Mouse (Mus musculus) liver, embryonic 13.5 days (tissue): ENCODE data around the gene Plekhg3. TPM values are rescaled to one million over a fixed set of nuclear protein-coding genes. Genes with fewer than 3 reads are reported as not detected.

Experiments used
- ATAC-seq: fragments of 200-750 bp; cut with Nextera tagmentation; 2 replicates; pipeline ENCODE4 v1.8.0; 2017; ENCODE audit warnings: low read depth, mild to moderate bottlenecking, moderate number of reproducible peaks, moderate library complexity
- DNase-seq: peaks from one replicate; pipeline ENCODE4 v3.0.0; 2022
- H3K27ac ChIP-seq: fragments of 300-500 bp; sonication (generic); 2 replicates; pipeline ENCODE4 v1.5.1; 2015; ENCODE audit warnings: moderate library complexity, mild to moderate bottlenecking, inconsistent platforms
- H3K27me3 ChIP-seq: fragments of 300-500 bp; sonication (generic); 2 replicates; pipeline ENCODE4 v1.6.1; 2015; ENCODE audit warnings: mild to moderate bottlenecking, inconsistent platforms
- H3K36me3 ChIP-seq: fragments of 300-500 bp; sonication (generic); 2 replicates; pipeline ENCODE4 v1.6.1; 2015; ENCODE audit warnings: mild to moderate bottlenecking, inconsistent platforms
- H3K4me1 ChIP-seq: fragments of 300-500 bp; sonication (generic); replicated peaks from 2 replicates; pipeline ENCODE4 v1.6.1; 2015; ENCODE audit warnings: inconsistent platforms
- H3K4me2 ChIP-seq: fragments of 300-500 bp; sonication (generic); 2 replicates; pipeline ENCODE4 v1.6.1; 2015; ENCODE audit warnings: inconsistent platforms, mild to moderate bottlenecking, moderate library complexity
- H3K4me3 ChIP-seq: fragments of 300-500 bp; sonication (generic); replicated peaks from 2 replicates; pipeline ENCODE4 v1.5.1; 2015; ENCODE audit warnings: mild to moderate bottlenecking, inconsistent platforms
- H3K9ac ChIP-seq: fragments of 300-500 bp; sonication (generic); 2 replicates; pipeline ENCODE4 v1.6.1; 2015; ENCODE audit warnings: mild to moderate bottlenecking, inconsistent platforms
- H3K9me3 ChIP-seq: fragments of 300-500 bp; sonication (generic); replicated peaks from 2 replicates; pipeline ENCODE4 v1.6.1; 2016; ENCODE audit warnings: inconsistent platforms
- WGBS: fragments of 180-500 bp; shearing (Covaris S2); methylation state at CpG from one replicate; pipeline ENCODE4 v1.1.7; 2015; ENCODE audit not compliant: insufficient replicate concordance; 5-methylcytosine and 5-hydroxymethylcytosine counted together
- polyA plus RNA-seq: library from polyadenylated mRNA; unstranded; fragments of >200 nt; fragmentation: Nextera tagmentation; extraction: Ambion mirVana; gene quantifications from 2 replicates; pipeline ENCODE4 v1.2.1, GENCODE M21; 2015

The Plekhg3 gene
- polyA plus RNA-seq, 1 experiment from 2014 or later: 1.7 TPM

DNA sequence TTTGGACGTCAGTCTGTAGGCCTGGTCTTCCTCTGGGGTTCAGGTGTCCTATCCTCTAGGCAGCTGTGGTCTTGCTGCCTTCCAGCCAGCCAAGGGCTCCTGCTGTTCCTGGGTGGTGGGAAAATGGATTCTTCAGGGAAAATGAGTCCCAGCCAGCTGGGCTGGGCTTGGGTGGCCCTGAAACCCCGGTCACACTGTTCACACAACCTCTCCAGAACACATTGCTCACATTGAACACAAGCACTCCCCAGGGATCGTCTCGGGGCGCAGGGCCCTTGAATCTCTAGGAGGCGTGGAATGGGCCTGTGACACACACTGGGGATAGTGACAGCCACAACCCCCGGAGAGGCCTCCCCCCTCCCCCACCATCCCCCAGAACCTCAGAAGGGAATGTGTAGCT lies 23.2 kb downstream of the Plekhg3 start:
- Histone ChIP-seq H3K4me1 (peaks cover 56% of the 10 kb centered on the region), H3K36me3 (no peaks in the 10 kb centered on the region), H3K9me3 (no peaks in the 10 kb centered on the region), H3K27me3 (peaks cover 7% of the 10 kb centered on the region; the same call in 1 of the 2 replicates), H3K9ac (no peak overlapping the region), H3K27ac (no peak overlapping the region), H3K4me3 (no peak overlapping the region), H3K4me2 (no peak overlapping the region)
- no peak for DNase-seq
- no peak for ATAC-seq
- WGBS: 60% methylated on average over 7 of the region's 7 CpGs

DNA sequence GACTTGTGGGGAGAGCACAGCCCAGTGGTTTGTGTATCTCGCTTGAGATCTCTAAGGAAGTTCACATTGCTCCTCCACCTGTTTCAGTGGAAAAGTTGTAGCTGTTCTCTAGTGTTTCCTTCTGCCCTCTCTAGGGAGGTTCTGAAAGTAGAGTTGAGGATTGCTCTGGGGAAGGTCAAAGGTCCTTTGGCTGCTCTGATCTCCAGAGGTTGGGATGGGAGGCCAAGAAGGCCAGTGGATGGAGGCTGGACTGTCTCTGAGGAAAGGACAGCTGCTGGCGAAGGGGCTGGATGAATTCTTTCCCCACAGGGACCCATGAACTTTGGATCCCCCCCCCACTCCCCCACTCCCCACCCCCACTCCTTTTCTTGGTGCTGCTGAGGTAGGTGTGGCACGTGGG lies 23.7 kb downstream of the Plekhg3 start:
- peaks cover 52% of the 10 kb centered on the region for H3K4me1 ChIP-seq
- no peak overlapping the region for H3K27ac ChIP-seq
- no peaks in the 10 kb centered on the region for H3K36me3 ChIP-seq
- peaks cover 7% of the 10 kb centered on the region; the same call in 1 of the 2 replicates for H3K27me3 ChIP-seq
- H3K9ac ChIP-seq: no peak overlapping the region
- no peak overlapping the region for H3K4me2 ChIP-seq
- H3K9me3 ChIP-seq: no peaks in the 10 kb centered on the region
- ATAC-seq (no peak), DNase-seq (no peak)
- 55% methylated on average over 3 of the region's 3 CpGs for WGBS
- no peak overlapping the region for H3K4me3 ChIP-seq

DNA sequence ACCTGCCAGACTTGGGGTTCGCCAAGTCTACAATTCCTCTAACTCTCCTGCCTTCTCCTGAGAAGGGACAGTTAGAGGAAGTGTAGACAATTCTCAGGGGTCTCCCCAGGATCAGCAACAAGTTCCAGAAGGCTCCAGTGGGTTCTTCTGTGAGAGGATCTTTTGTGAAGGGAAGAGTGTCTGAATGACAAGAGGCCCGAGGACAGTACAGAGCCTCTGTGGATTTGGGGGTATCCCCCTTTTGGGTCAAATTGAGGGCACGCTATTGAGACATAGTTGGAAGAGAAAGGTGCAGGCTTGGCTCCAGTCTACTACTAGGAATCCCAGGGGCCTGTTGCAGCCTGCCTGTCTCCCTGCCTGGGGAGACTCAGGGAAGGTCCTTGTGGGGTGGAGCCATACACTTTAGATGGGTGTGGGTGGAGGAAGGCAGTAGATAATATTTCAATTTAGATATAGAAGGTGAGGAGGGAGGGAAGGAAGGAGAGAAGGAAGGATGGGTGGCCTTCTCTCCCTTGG lies 24.2 kb downstream of the Plekhg3 start:
- no peak overlapping the region for H3K4me2 ChIP-seq
- H3K9ac ChIP-seq: no peak overlapping the region
- DNase-seq (no peak), ATAC-seq (no peak)
- H3K36me3 ChIP-seq: 0 out of 2 replicates have a peak, but pooled peaks cover under 1% of the 10 kb centered on the region
- no peak overlapping the region for H3K27ac ChIP-seq
- H3K4me1 ChIP-seq: peaks cover 52% of the 10 kb centered on the region
- H3K4me3 ChIP-seq: no peak overlapping the region
- peaks cover 7% of the 10 kb centered on the region; the same call in 1 of the 2 replicates for H3K27me3 ChIP-seq
- 66% methylated on average over 3 of the region's 3 CpGs for WGBS
- no peaks in the 10 kb centered on the region for H3K9me3 ChIP-seq

DNA sequence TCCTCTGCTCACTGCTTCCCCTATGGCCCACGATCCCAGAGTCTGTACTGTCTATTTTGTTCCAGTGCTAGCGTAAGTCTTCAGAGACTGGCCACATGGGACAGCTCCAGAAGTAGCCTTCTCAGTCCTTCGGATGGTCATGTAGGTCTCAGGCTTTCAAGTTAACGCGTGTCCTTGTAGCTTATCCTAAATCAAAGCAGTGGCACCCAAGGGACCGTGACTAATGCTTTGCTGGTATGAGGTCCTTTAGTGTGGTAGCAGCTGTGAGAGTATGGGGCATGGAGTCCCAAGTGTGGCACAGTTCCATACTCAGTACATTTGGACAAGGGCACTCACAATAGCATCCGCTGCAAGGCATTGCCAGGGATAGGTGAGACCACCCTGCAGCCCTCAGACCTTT lies 25.5 kb downstream of the Plekhg3 start:
- WGBS: 65% methylated on average over 7 of the region's 7 CpGs
- no peaks in the 10 kb centered on the region for H3K9me3 ChIP-seq
- H3K4me2 ChIP-seq: no peak overlapping the region
- DNase-seq (no peak), ATAC-seq (no peak)
- H3K4me1 ChIP-seq: peaks cover 52% of the 10 kb centered on the region
- peaks cover 7% of the 10 kb centered on the region; the same call in 1 of the 2 replicates for H3K27me3 ChIP-seq
- no peak overlapping the region for H3K9ac ChIP-seq
- peaks cover 12% of the 10 kb centered on the region; the same call in 1 of the 2 replicates for H3K36me3 ChIP-seq
- no peak overlapping the region for H3K4me3 ChIP-seq
- no peak overlapping the region for H3K27ac ChIP-seq

DNA sequence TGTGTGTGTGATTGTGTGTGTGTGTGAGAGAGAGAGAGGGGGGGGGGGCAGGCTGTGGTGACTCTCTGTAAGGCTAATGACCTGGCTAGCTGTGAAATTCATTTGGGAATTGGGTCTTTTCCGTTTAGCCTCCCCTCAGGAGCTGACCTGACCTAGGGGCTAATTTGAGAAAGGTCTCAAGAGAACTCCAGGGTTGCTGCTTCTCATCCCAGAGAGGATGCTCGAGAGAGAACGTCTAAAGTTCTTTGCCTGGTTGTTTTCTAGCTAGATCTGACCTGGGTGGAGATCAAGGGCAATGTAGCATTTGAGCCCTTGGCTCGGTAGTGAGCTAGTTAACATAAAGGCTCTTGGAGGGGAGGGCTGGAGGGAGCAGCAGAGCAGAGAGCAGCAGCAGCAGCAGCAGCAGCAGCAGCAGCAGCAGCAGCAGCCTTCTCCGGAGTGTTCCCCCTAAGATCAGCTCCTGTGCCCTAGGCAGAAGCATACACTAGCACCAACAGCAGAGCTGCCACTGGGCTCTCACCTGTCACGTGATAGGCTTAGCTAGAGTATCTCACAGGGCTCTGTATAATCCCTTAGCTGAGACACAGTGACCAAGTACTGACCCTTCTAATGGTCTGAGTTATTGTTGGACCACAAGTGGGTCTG lies 26.2 kb downstream of the Plekhg3 start:
- Histone ChIP-seq H3K4me2 (no peak overlapping the region), H3K36me3 (peaks cover 14% of the 10 kb centered on the region), H3K9me3 (no peaks in the 10 kb centered on the region), H3K27me3 (peaks cover 7% of the 10 kb centered on the region; the same call in 1 of the 2 replicates), H3K9ac (no peak overlapping the region), H3K27ac (no peak overlapping the region), H3K4me1 (peaks cover 50% of the 10 kb centered on the region), H3K4me3 (no peak overlapping the region)
- WGBS: 34% methylated on average over 6 of the region's 6 CpGs
- ATAC-seq (peak; percentile 37; the same call in 1 of the 2 replicates), DNase-seq (no peak)

DNA sequence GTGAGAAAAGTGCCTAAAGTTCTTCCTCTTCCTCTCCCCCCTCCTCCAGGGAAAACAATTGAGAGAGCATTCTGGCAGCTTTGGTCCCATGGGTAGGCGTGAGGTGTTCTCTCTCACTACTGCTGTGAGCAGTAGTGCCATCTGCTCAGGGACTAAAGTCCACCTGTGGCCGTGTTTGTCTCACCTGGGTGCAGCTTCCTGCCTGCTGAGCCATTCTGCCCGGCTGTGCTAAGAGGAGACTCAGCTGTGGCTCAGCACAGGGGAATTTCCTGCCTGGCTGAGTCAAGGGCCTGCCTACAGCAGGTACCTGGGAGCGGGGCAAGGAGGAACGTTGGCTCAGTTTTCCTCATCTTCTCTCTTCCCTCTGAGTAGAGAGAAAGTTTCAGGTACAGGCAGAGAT lies 27.5 kb downstream of the Plekhg3 start:
- ATAC-seq: no peak
- H3K27ac ChIP-seq: no peak overlapping the region
- WGBS: 42% methylated on average over 5 of the region's 5 CpGs
- peaks cover 19% of the 10 kb centered on the region for H3K36me3 ChIP-seq
- H3K9me3 ChIP-seq: no peaks in the 10 kb centered on the region
- H3K4me1 ChIP-seq: peaks cover 39% of the 10 kb centered on the region
- DNase-seq: no peak
- H3K4me3 ChIP-seq: no peak overlapping the region
- H3K27me3 ChIP-seq: peaks cover 7% of the 10 kb centered on the region; the same call in 1 of the 2 replicates
- no peak overlapping the region for H3K9ac ChIP-seq
- H3K4me2 ChIP-seq: no peak overlapping the region

DNA sequence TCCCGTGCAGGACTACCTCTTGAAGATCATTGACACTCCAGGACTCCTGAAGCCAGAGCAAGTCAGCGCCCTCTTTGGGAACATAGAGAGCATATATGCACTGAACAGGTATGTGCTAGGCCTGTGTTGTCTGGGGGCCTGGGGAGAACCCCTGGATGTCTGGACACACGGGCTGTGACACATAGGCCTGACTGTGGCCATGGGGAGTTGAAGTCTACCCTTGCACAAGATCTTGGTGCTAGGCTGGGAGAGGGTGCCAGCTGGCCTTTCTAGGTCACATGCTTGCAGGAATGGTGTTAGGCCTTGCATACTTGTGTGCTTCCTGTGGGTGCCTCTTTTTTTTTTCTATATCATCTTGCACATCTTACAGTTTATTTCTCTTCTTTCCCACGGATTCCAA lies 31.5 kb downstream of the Plekhg3 start:
- peaks cover 53% of the 10 kb centered on the region for H3K36me3 ChIP-seq
- no peak overlapping the region for H3K9ac ChIP-seq
- H3K27ac ChIP-seq: no peak overlapping the region
- H3K27me3 ChIP-seq: peaks cover 2% of the 10 kb centered on the region; the same call in 1 of the 2 replicates
- H3K4me1 ChIP-seq: peaks cover 9% of the 10 kb centered on the region
- DNase-seq (no peak), ATAC-seq (no peak)
- H3K9me3 ChIP-seq: no peaks in the 10 kb centered on the region
- H3K4me3 ChIP-seq: no peak overlapping the region
- H3K4me2 ChIP-seq: no peak overlapping the region
- WGBS: 55% methylated on average over 4 of the region's 4 CpGs

DNA sequence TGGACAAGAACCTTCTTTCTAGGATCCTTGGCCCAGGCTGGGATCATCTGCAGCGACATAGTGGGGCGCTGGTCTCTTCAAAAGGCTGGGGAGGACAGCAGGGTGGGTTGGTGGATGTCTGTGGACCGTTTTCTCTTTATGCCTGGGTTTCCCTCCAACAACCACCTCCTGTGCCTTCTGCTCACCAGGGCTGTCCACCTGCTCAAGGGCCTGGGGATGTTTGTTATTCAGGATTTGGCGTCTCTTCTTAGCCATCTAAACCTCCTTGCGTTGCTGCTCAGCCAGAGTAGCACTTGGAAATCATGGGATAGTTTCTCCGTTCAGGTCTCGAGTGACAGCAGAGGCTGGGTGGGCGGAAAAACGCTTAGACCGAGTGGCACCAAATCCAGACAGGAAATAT lies 35.6 kb downstream of the Plekhg3 start:
- no peak overlapping the region for H3K27ac ChIP-seq
- H3K4me3 ChIP-seq: no peak overlapping the region
- H3K4me2 ChIP-seq: no peak overlapping the region
- no peak overlapping the region for H3K9ac ChIP-seq
- ATAC-seq (no peak), DNase-seq (no peak)
- no peaks in the 10 kb centered on the region for H3K27me3 ChIP-seq
- H3K9me3 ChIP-seq: no peaks in the 10 kb centered on the region
- 90% methylated on average over 10 of the region's 10 CpGs for WGBS
- H3K36me3 ChIP-seq: peaks cover 47% of the 10 kb centered on the region
- peaks cover 3% of the 10 kb centered on the region; the same call in 1 of the 2 replicates for H3K4me1 ChIP-seq

DNA sequence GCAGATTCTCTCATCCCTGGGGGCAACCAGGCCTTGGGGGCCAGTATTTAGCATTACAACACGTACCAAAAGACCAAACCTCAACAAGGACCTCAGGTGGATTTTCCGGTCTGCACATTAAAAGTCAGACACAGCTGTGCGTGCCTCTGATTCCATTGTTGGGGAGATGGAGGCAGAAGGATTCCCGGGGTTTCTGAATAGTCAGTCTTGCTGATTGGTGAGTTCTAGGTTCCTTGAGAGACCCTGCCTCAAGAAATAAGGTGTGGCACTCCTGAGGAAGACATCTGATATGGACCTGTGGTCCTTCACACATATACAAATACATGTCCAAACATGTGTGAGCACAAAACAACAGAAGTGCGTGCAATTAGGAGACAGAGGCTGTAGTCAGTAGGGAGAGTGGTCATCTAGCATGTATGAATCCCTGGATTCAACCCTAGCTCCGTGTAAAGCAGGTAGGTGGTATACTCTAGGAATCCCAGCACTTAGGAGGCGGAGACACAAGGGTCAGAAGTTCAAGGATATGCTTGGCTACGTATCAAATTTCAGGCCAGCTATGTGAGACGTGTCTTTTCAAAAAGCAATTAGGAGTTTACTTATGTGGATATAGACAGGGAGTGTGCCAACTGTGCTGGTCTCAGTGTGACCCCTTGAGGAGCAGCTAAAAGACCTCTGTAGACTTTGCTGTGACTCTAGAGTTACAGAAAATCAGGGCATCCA lies 39.7 kb downstream of the Plekhg3 start:
- DNase-seq (no peak), ATAC-seq (no peak)
- Histone ChIP-seq H3K36me3 (peaks cover 30% of the 10 kb centered on the region), H3K9me3 (no peaks in the 10 kb centered on the region), H3K4me2 (no peak overlapping the region), H3K27ac (no peak overlapping the region), H3K9ac (no peak overlapping the region), H3K4me1 (peaks cover 6% of the 10 kb centered on the region), H3K4me3 (no peak overlapping the region), H3K27me3 (peaks cover 12% of the 10 kb centered on the region; the same call in 1 of the 2 replicates)
- WGBS: 65% methylated on average over 9 of the region's 9 CpGs

DNA sequence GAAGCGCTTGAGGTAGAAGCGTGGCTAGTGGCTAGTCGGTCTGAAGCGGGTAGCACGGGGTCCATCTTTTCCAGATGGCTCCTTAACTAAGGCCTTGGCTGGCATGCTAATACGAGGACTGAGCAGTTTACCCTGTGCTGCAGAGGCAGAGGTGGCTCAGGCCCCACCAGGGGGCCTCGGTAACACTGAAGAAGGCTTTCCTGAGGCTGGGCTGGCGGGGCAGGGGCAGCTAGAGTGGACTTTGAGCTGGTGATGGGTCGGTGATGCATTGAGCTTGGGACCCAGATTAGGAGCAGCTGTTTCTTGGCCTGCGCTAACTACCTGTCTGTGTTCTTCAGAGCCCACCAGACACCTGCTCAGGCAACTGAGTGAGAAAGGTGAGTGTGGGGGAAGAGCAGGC lies 40.6 kb downstream of the Plekhg3 start:
- Histone ChIP-seq H3K4me1 (peaks cover 15% of the 10 kb centered on the region), H3K36me3 (peaks cover 29% of the 10 kb centered on the region), H3K4me2 (no peak overlapping the region), H3K27ac (no peak overlapping the region), H3K4me3 (no peak overlapping the region), H3K9me3 (no peaks in the 10 kb centered on the region), H3K9ac (no peak overlapping the region), H3K27me3 (peaks cover 12% of the 10 kb centered on the region; the same call in 1 of the 2 replicates)
- DNase-seq (no peak), ATAC-seq (no peak)
- WGBS: 72% methylated on average over 10 of the region's 10 CpGs
